Mouse (Mus musculus) ES-E14 (cell line): ENCODE data around the gene Ano10. TPM values are rescaled to one million over a fixed set of nuclear protein-coding genes. Genes with fewer than 3 reads are reported as not detected.

Experiments
- DNase-seq: peaks from one replicate; pipeline ENCODE4 v3.0.0-alpha.2; 2013; ENCODE audit warnings: low read depth, low spot score
- H3K27ac ChIP-seq: 2 replicates; pipeline ENCODE4 v1.5.1; 2012; ENCODE audit warnings: low read depth, mild to moderate bottlenecking, low read length, moderate library complexity, mixed read lengths; ENCODE audit not compliant: poor library complexity, insufficient read depth, severe bottlenecking
- H3K36me3 ChIP-seq: 2 replicates; pipeline ENCODE4 v1.6.1; 2012; ENCODE audit warnings: mild to moderate bottlenecking, low read length, moderate library complexity, mixed read lengths; ENCODE audit not compliant: control insufficient read depth, poor library complexity, insufficient read depth, severe bottlenecking
- H3K4me1 ChIP-seq, 2 experiments: fragments of 150-350 bp in 1 of 2; sonication (generic) in 1 of 2; 2 replicates each; pipeline ENCODE4 v1.6.1; 2012; ENCODE audit warnings: low read length in 2 of 2, mild to moderate bottlenecking in 1 of 2, mixed read lengths in 1 of 2; ENCODE audit not compliant: control insufficient read depth in 2 of 2, insufficient read depth in 2 of 2, poor library complexity in 1 of 2
- H3K4me3 ChIP-seq, 2 experiments: fragments of 150-350 bp in 1 of 2; sonication (generic) in 1 of 2; 2 replicates each; pipeline ENCODE4 v1.5.1; 2012; ENCODE audit warnings: low read length in 2 of 2, low read depth in 1 of 2, mild to moderate bottlenecking in 1 of 2, mixed read lengths in 1 of 2; ENCODE audit not compliant: insufficient read depth in 1 of 2, poor library complexity in 1 of 2, severe bottlenecking in 1 of 2
- H3K9ac ChIP-seq: 2 replicates; pipeline ENCODE4 v1.6.1; 2012; ENCODE audit warnings: low read depth, mild to moderate bottlenecking, low read length, mixed read lengths; ENCODE audit not compliant: poor library complexity, insufficient read depth, severe bottlenecking
- H3K9me3 ChIP-seq: fragments of 150-350 bp; sonication (generic); 2 replicates; pipeline ENCODE4 v1.6.1; 2012; ENCODE audit warnings: low read depth, mild to moderate bottlenecking, low read length; ENCODE audit not compliant: control insufficient read depth, insufficient read depth
- CHD2 ChIP-seq: IDR thresholded peaks from 2 replicates; pipeline ENCODE4 v1.6.1; 2014; ENCODE audit warnings: mild to moderate bottlenecking, low read depth, low read length, inconsistent platforms
- HCFC1 ChIP-seq: IDR thresholded peaks from 2 replicates; pipeline ENCODE4 v1.6.1; 2012; ENCODE audit warnings: low read length, inconsistent platforms, borderline replicate concordance; ENCODE audit not compliant: insufficient read depth
- MAFK ChIP-seq: IDR thresholded peaks from 2 replicates; pipeline ENCODE4 v1.6.1; 2014; ENCODE audit warnings: mild to moderate bottlenecking, low read depth, low read length, inconsistent platforms; ENCODE audit not compliant: insufficient read depth
- ZC3H11A ChIP-seq: IDR thresholded peaks from 2 replicates; pipeline ENCODE4 v1.6.1; 2012; ENCODE audit warnings: low read depth, mild to moderate bottlenecking, inconsistent platforms, low read length, borderline replicate concordance
- ZNF384 ChIP-seq: IDR thresholded peaks from 2 replicates; pipeline ENCODE4 v1.6.1; 2012; ENCODE audit warnings: low read depth, low read length, inconsistent platforms
- in situ Hi-C, 2 experiments: fragments of 600-800 bp; cut with MboI; formaldehyde crosslinking; loops; one replicate each; pipeline ENCODE4 v1.15.1; 2025; ENCODE audit warnings: low sequenced_read_pairs in 2 of 2, inconsistent platforms in 1 of 2; ENCODE audit not compliant: unreplicated experiment in 2 of 2
- total RNA-seq: library from RNA; depleted of rRNA; stranded (reverse); fragments of 300-350 nt; gene quantifications from 2 replicates; pipeline ENCODE4 v1.2.3, GENCODE M21; 2012

Gene Ano10
- total RNA-seq, 1 experiment: 13.7 TPM

GRCm38 (mm10) chr9:122305302-122305701 lies 11.1 kb upstream of the Ano10 start:
- in situ Hi-C loops: no loop called here
- peaks cover 0 to 4% of the 10 kb centered on the region in 2 experiments; a peak in 3 of 4 replicates for H3K4me1 ChIP-seq
- no peaks in the 10 kb centered on the region for H3K9me3 ChIP-seq
- no peak overlapping the region for H3K4me3 ChIP-seq
- no peak for TF ChIP-seq ZNF384
- TF ChIP-seq HCFC1: no peak
- no peak for TF ChIP-seq CHD2
- TF ChIP-seq MAFK: no peak
- TF ChIP-seq ZC3H11A: no peak
- no peak overlapping the region for H3K27ac ChIP-seq
- no peak overlapping the region for H3K9ac ChIP-seq
- no peaks in the 10 kb centered on the region for H3K36me3 ChIP-seq
- DNase-seq: no peak

GRCm38 (mm10) chr9:122296169-122296568 lies 1.9 kb upstream of the Ano10 start:
- Histone ChIP-seq H3K4me1 (peaks cover 0 to 2% of the 10 kb centered on the region in 2 experiments; a peak in 1 of 4 replicates), H3K9ac (no peak overlapping the region), H3K4me3 (no peak overlapping the region), H3K27ac (no peak overlapping the region), H3K9me3 (no peaks in the 10 kb centered on the region), H3K36me3 (no peaks in the 10 kb centered on the region)
- no peak for DNase-seq
- in situ Hi-C loops: no loop called here
- TF ChIP-seq CHD2: no peak
- no peak for TF ChIP-seq HCFC1
- TF ChIP-seq ZC3H11A: no peak
- no peak for TF ChIP-seq MAFK
- no peak for TF ChIP-seq ZNF384

- Histone ChIP-seq H3K27ac (no peak overlapping the region), H3K4me1 (peaks cover 0 to 2% of the 10 kb centered on the region in 2 experiments; a peak in 1 of 4 replicates), H3K4me3 (no peak overlapping the region), H3K9me3 (no peaks in the 10 kb centered on the region), H3K36me3 (no peaks in the 10 kb centered on the region), H3K9ac (no peak overlapping the region)
- no peak for TF ChIP-seq ZNF384
- TF ChIP-seq MAFK: no peak
- TF ChIP-seq ZC3H11A: no peak
- no peak for TF ChIP-seq CHD2
- no peak for TF ChIP-seq HCFC1
- in situ Hi-C loops: no loop called here
- DNase-seq: no peak
These were observed 1.2 kb upstream of the Ano10 start for GRCm38 (mm10) chr9:122295396-122295795.

- H3K4me3 ChIP-seq: peak overlapping the region; percentile 75 to 82
- in situ Hi-C loops: no loop called here
- peaks cover 0 to 2% of the 10 kb centered on the region in 2 experiments; a peak in 1 of 4 replicates for H3K4me1 ChIP-seq
- no peaks in the 10 kb centered on the region for H3K9me3 ChIP-seq
- TF ChIP-seq ZC3H11A (no peak), HCFC1 (no peak), MAFK (no peak), CHD2 (no peak), ZNF384 (no peak)
- no peaks in the 10 kb centered on the region for H3K36me3 ChIP-seq
- no peak overlapping the region for H3K27ac ChIP-seq
- DNase-seq: no peak
- peak overlapping the region; percentile 74 for H3K9ac ChIP-seq
These were observed 370 bp downstream of the Ano10 start for GRCm38 (mm10) chr9:122293865-122294241.

GRCm38 (mm10) chr9:122290192-122290591 lies 4.0 kb downstream of the Ano10 start:
- in situ Hi-C loops: no loop called here
- no peak overlapping the region for H3K4me3 ChIP-seq
- no peak overlapping the region for H3K9ac ChIP-seq
- TF ChIP-seq ZC3H11A (no peak), ZNF384 (no peak), HCFC1 (no peak), CHD2 (no peak)
- H3K36me3 ChIP-seq: no peaks in the 10 kb centered on the region
- H3K27ac ChIP-seq: no peak overlapping the region
- peaks cover 0 to 7% of the 10 kb centered on the region in 2 experiments; a peak in 1 of 4 replicates for H3K4me1 ChIP-seq
- DNase-seq: no peak
- no peaks in the 10 kb centered on the region for H3K9me3 ChIP-seq
